Mouse (Mus musculus) kidney, embryonic 16.5 days (tissue): ENCODE measurements around the gene Osm. TPM values are rescaled to one million over a fixed set of nuclear protein-coding genes. Genes with fewer than 3 reads are reported as not detected.

Experiments
- ATAC-seq: fragments of 200-750 bp; cut with Nextera tagmentation; 2 replicates; pipeline ENCODE4 v1.8.0; 2017; ENCODE audit warnings: moderate TSS enrichment; ENCODE audit not compliant: low FRiP score, low TSS enrichment
- H3K27ac ChIP-seq: fragments of 300-500 bp; sonication (generic); 2 replicates; pipeline ENCODE4 v1.5.1; 2014; ENCODE audit warnings: low read length
- H3K27me3 ChIP-seq: fragments of 300-500 bp; sonication (generic); 2 replicates; pipeline ENCODE4 v1.6.1; 2014; ENCODE audit warnings: low read length, control low read depth, mixed read lengths; ENCODE audit not compliant: insufficient read depth
- H3K36me3 ChIP-seq: fragments of 300-500 bp; sonication (generic); 2 replicates; pipeline ENCODE4 v1.6.1; 2014; ENCODE audit warnings: low read length, control low read depth, mixed read lengths; ENCODE audit not compliant: insufficient read depth
- H3K4me1 ChIP-seq: fragments of 300-500 bp; sonication (generic); 2 replicates; pipeline ENCODE4 v1.6.1; 2014; ENCODE audit warnings: low read length, control low read depth, mixed read lengths; ENCODE audit not compliant: insufficient read depth
- H3K4me2 ChIP-seq: fragments of 300-500 bp; sonication (generic); replicated peaks from 2 replicates; pipeline ENCODE4 v1.6.1; 2014; ENCODE audit warnings: low read depth, low read length
- H3K4me3 ChIP-seq: fragments of 300-500 bp; sonication (generic); 2 replicates; pipeline ENCODE4 v1.5.1; 2014; ENCODE audit warnings: mild to moderate bottlenecking, low read length
- H3K9ac ChIP-seq: fragments of 300-500 bp; sonication (generic); replicated peaks from 2 replicates; pipeline ENCODE4 v1.6.1; 2014; ENCODE audit warnings: low read length
- H3K9me3 ChIP-seq: fragments of 300-500 bp; sonication (generic); 2 replicates; pipeline ENCODE4 v1.6.1; 2016; ENCODE audit warnings: low read length, control low read depth
- WGBS: fragments of 180-500 bp; shearing (Covaris S2); extraction: QIAGEN DNeasy Blood & Tissue Kit; methylation state at CpG from one replicate; pipeline ENCODE4 v1.1.7; 2014; 5-methylcytosine and 5-hydroxymethylcytosine counted together
- polyA plus RNA-seq: library from polyadenylated mRNA; unstranded; fragments of >200 nt; fragmentation: Nextera tagmentation; extraction: Ambion mirVana; gene quantifications from 2 replicates; pipeline ENCODE4 v1.2.1, GENCODE M21; 2015

The Osm gene
- polyA plus RNA-seq, 1 experiment from 2014 or later = not detected

DNA sequence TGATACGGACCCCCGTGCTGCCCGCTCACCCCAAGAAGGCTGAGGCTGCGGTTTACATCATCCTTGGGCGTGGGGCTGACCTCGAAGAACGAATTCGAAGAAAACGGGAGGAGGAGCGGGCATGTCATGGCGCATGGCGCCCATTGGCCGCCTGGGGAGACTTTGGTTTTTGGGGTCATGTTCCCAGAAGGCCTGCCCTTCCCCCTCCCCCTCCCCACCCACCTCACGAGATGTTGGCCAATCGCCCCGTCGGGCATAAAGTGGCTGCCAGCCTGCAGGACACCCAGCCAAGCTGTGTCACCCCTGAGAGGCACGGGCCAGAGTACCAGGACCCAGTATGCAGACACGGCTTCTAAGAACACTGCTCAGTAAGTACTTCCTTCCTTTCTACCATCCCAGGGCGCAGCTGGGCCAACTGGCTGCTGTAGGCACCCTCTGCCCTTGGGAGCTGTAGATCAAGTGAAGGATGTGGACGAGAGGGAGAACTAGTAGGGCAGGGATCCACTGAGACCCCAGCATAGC, 387 bp downstream of the Osm start:
- no peaks in the 10 kb centered on the region for H3K36me3 ChIP-seq
- 89% methylated on average over 20 of the region's 21 CpGs for WGBS

DNA sequence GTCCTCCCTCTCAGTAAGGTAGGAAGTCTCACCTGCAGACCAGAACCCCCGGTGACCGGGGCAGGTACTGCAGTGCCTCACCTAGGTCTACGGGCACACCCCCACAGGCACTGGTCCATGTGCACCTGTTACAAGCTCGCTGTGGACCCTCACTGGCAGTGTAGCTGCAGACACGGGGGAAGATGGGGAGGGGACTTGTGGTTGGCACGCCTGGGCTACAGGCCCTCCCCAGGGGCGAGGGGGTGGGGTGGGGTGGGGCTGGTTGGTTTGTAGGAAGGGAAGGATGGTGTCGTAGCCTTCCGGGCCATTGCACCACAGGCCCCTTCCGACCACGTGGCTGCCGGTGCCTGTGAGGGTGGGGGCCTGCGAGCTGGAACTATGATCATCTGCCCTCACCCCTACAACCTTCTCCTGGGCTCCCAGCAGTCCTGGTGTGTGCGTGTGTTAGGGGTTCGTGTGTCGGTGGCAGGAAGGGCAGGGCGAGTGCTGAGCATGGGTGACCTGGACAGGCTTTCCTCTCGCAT, 1.2 kb downstream of the Osm start:
- Histone ChIP-seq H3K4me2 (no peak overlapping the region), H3K27me3 (no peaks in the 10 kb centered on the region), H3K4me3 (no peak overlapping the region), H3K9ac (no peak overlapping the region), H3K27ac (no peak overlapping the region), H3K4me1 (no peaks in the 10 kb centered on the region), H3K36me3 (no peaks in the 10 kb centered on the region), H3K9me3 (no peaks in the 10 kb centered on the region)
- no peak for ATAC-seq
- WGBS = 72% methylated on average over 18 of the region's 18 CpGs

More for the DNA sequence above, 387 bp downstream of the Osm start:
- no peak for ATAC-seq
- H3K9me3 ChIP-seq = no peaks in the 10 kb centered on the region
- H3K4me2 ChIP-seq = no peak overlapping the region
- H3K27ac ChIP-seq = no peak overlapping the region
- H3K9ac ChIP-seq = no peak overlapping the region
- H3K27me3 ChIP-seq = no peaks in the 10 kb centered on the region
- H3K4me1 ChIP-seq = no peaks in the 10 kb centered on the region
- no peak overlapping the region for H3K4me3 ChIP-seq

DNA sequence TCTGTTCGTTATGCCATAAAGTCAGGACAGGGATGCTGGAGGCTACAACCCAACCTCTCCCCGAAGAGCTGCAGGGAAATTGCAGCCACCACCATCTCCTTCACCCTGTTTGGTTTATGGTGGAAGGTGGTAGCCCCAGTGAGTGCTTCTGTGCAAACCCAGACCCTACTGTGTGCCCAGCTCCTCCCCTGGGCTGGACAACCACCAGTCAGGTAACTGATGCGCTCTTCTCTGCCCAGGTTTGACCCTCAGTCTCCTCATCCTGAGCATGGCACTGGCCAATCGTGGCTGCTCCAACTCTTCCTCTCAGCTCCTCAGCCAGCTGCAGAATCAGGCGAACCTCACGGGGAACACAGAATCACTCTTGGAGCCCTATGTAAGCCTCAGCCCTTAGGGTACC, 1.9 kb downstream of the Osm start:
- H3K36me3 ChIP-seq = no peaks in the 10 kb centered on the region
- no peaks in the 10 kb centered on the region for H3K4me1 ChIP-seq
- H3K4me3 ChIP-seq = no peak overlapping the region
- no peak overlapping the region for H3K27ac ChIP-seq
- no peaks in the 10 kb centered on the region for H3K9me3 ChIP-seq
- H3K9ac ChIP-seq = no peak overlapping the region
- no peak overlapping the region for H3K4me2 ChIP-seq
- no peak for ATAC-seq
- 93% methylated on average over 6 of the region's 6 CpGs for WGBS
- no peaks in the 10 kb centered on the region for H3K27me3 ChIP-seq

DNA sequence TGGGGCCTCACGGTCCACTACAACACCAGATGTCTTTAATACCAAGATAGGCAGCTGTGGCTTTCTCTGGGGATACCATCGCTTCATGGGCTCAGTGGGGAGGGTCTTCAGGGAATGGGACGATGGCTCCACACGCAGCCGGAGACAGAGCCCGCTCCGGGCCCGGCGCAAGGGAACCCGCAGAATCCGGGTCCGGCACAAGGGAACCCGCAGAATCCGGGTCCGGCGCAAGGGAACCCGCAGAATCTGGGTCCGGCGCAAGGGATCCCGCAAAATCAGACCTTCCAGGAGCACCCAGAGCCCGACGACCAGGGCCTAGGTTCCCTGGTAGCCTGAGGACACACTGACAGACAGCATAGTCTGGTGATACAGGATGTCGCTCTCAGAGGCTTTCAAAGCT, 3.5 kb downstream of the Osm start:
- no peak for ATAC-seq
- Histone ChIP-seq H3K27me3 (no peaks in the 10 kb centered on the region), H3K9ac (no peak overlapping the region), H3K9me3 (no peaks in the 10 kb centered on the region), H3K4me2 (no peak overlapping the region), H3K27ac (no peak overlapping the region), H3K4me3 (no peak overlapping the region), H3K36me3 (no peaks in the 10 kb centered on the region), H3K4me1 (no peaks in the 10 kb centered on the region)
- 90% methylated on average over 23 of the region's 23 CpGs for WGBS

DNA sequence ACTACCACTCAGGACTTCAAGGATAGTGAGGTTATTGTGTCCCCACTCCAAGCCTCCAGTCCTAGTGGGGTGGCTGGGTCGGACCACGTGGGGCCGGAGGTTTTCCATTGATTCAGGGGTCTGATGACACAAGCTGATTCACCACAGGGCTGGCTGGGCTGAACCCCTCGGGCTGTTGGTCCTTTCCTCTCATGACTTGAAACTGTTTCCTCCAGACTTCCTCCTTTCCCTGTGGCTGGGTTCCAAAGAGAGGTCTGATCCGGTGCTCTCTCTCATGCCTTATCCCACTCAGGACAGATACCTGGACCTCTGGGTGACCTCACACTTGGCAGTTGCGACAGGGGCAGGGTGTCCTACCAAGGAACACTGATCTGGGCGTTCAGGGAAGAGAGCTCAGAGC, 3.9 kb downstream of the Osm start:
- no peaks in the 10 kb centered on the region for H3K36me3 ChIP-seq
- H3K27ac ChIP-seq = no peak overlapping the region
- no peak overlapping the region for H3K9ac ChIP-seq
- H3K4me1 ChIP-seq = no peaks in the 10 kb centered on the region
- no peaks in the 10 kb centered on the region for H3K27me3 ChIP-seq
- H3K4me2 ChIP-seq = no peak overlapping the region
- no peak for ATAC-seq
- H3K4me3 ChIP-seq = no peak overlapping the region
- H3K9me3 ChIP-seq = no peaks in the 10 kb centered on the region
- WGBS = 81% methylated on average over 7 of the region's 7 CpGs

DNA sequence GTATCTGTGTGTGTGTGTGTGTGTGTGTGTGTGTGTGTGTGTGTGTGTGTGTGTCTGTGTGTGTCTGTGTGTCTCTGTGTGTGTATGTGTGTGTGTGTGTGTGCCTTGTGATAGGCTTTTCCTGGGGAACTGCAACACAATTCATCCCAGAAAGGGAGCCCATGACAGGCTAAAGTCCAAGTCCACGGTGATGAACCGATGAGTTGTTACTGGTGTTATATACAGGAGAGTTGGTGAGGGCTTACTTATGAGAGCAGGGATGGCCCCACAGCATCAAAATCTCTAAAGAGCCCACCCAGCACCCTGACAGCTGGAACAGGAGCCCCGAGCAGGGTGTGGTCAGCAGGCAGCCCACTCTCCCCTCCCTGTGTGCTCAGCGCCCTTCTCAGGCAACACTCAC, 5.0 kb downstream of the Osm start:
- no peaks in the 10 kb centered on the region for H3K9me3 ChIP-seq
- H3K36me3 ChIP-seq = no peaks in the 10 kb centered on the region
- no peak for ATAC-seq
- no peak overlapping the region for H3K9ac ChIP-seq
- no peak overlapping the region for H3K4me2 ChIP-seq
- H3K4me3 ChIP-seq = no peak overlapping the region
- no peak overlapping the region for H3K27ac ChIP-seq
- H3K4me1 ChIP-seq = no peaks in the 10 kb centered on the region
- no peaks in the 10 kb centered on the region for H3K27me3 ChIP-seq
- 73% methylated on average over 4 of the region's 4 CpGs for WGBS

DNA sequence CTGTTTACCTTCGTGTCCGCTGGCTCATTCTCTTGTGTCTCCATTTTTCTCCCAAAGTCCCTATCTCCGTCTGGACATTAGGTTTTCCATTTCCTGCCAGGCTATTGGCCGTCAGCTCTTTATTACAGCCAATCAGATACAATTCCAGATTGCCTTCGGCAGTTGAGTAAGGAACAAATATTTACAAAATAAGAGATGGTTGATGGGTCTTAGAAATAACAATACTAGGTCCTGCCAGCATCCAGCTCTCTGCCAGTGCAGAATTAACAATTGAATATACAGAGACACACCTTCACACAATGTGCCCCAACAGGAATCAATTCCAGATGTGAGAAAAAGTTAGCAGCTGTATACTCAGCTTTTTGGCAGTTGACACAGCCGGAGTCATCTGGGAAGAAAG, 9.9 kb downstream of the Osm start:
- Histone ChIP-seq H3K9me3 (no peaks in the 10 kb centered on the region), H3K27ac (no peak overlapping the region), H3K9ac (no peak overlapping the region), H3K36me3 (no peaks in the 10 kb centered on the region), H3K4me3 (no peak overlapping the region), H3K4me1 (no peaks in the 10 kb centered on the region), H3K27me3 (no peaks in the 10 kb centered on the region), H3K4me2 (no peak overlapping the region)
- no peak for ATAC-seq
- 70% methylated on average over 6 of the region's 6 CpGs for WGBS

DNA sequence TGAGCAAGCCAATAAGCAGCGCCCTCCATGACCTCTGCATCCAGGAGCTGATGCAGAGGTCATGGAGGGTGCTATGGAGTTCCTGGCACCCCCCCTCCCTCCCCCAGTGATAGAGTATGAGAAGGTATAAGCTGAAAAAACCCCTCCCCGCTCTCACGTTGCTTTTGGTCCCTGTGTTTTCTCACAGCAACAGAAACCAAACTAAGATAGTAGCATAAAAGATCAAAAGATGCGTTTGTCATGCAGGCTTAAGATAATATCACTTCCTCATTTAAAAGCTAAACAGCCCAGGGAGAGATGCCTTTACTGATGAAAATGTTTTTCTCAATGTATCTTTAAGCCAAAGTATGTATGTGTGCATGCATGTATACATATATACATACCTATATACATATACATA, 10.4 kb downstream of the Osm start:
- H3K27ac ChIP-seq = no peak overlapping the region
- H3K4me3 ChIP-seq = no peak overlapping the region
- 68% methylated on average over 4 of the region's 4 CpGs for WGBS
- H3K9ac ChIP-seq = no peak overlapping the region
- H3K4me1 ChIP-seq = no peaks in the 10 kb centered on the region
- no peak overlapping the region for H3K4me2 ChIP-seq
- no peaks in the 10 kb centered on the region for H3K9me3 ChIP-seq
- H3K36me3 ChIP-seq = no peaks in the 10 kb centered on the region
- H3K27me3 ChIP-seq = no peaks in the 10 kb centered on the region
- no peak for ATAC-seq

DNA sequence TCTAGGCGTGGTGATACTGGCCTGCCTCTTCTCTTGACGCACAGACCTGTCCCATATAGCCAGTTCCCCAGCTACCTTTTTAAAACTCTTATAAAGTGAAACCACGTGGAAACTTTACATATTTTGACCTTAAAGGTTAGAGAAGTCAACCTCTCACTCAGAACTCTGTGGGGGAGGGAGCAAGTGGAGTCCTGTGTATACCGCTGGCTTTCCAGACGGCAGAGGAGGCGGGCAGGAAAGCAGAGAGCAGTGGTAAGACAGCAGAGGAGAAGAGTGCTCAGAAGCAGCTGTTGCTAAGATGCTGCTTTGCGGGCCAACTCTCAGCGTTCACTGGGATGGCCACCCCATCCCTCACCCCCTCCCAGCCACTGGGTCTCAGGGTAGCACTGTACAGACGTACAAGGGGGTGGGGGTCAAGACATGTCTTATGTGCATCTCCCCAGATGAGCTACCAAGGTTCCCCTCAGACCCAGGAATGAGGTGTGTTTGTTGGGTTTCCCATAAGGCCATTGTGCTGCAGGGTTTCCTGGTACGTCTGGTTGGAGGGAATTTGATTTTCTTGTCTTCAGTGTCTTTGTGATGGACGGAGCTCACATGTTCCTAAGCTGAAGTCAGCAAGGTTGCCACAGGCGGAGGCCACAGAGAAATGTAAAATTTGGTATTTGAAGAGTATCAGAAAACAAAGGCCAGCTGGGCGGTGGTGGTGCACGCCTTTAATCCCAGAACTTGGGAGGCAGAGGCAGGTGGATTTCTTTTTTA, 11.2 kb downstream of the Osm start:
- Histone ChIP-seq H3K9me3 (no peaks in the 10 kb centered on the region), H3K4me1 (no peaks in the 10 kb centered on the region), H3K27me3 (no peaks in the 10 kb centered on the region), H3K36me3 (no peaks in the 10 kb centered on the region), H3K4me2 (no peak overlapping the region), H3K4me3 (no peak overlapping the region), H3K27ac (no peak overlapping the region), H3K9ac (no peak overlapping the region)
- ATAC-seq = no peak
- 77% methylated on average over 14 of the region's 14 CpGs for WGBS

DNA sequence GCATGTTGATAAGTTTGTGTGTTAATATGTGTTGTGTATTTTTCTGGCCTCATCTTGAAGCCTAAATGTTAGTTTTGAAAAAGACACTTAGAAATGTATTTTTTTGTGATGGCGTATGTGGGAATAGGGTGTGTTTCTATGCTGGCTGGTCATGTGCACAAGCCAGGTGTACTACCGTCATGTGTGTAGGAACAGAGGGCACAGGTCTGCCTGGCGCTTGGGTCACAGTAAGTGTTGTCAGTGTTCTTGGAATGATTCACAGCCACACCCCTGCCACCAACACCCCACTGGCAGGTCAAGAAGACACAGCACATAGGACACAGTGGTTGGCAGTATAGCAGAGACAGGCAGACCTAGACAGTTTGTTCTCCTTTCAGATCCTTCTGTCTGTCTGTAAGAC, 12.9 kb downstream of the Osm start:
- no peaks in the 10 kb centered on the region for H3K9me3 ChIP-seq
- no peaks in the 10 kb centered on the region for H3K36me3 ChIP-seq
- no peaks in the 10 kb centered on the region for H3K27me3 ChIP-seq
- 93% methylated on average over 3 of the region's 3 CpGs for WGBS
- no peaks in the 10 kb centered on the region for H3K4me1 ChIP-seq
- H3K9ac ChIP-seq = no peak overlapping the region
- H3K4me3 ChIP-seq = no peak overlapping the region
- no peak for ATAC-seq
- no peak overlapping the region for H3K27ac ChIP-seq
- no peak overlapping the region for H3K4me2 ChIP-seq
